Mouse (Mus musculus) embryonic facial prominence, embryonic 13.5 days (tissue): Measurements from ENCODE around the gene Magi3. TPM values are rescaled to one million over a fixed set of nuclear protein-coding genes. Genes with fewer than 3 reads are reported as not detected.

Source experiments
- ATAC-seq: fragments of 200-750 bp; cut with Nextera tagmentation; 2 replicates; pipeline ENCODE4 v1.8.0; 2017; ENCODE audit warnings: low read depth; ENCODE audit not compliant: insufficient number of reproducible peaks, insufficient read depth, low FRiP score, low TSS enrichment
- H3K27ac ChIP-seq: fragments of 300-500 bp; sonication (generic); 2 replicates; pipeline ENCODE4 v1.5.1; 2015; ENCODE audit warnings: moderate library complexity, mild to moderate bottlenecking, inconsistent platforms
- H3K27me3 ChIP-seq: fragments of 300-500 bp; sonication (generic); 2 replicates; pipeline ENCODE4 v1.6.1; 2015; ENCODE audit warnings: mild to moderate bottlenecking, inconsistent platforms
- H3K36me3 ChIP-seq: fragments of 300-500 bp; sonication (generic); 2 replicates; pipeline ENCODE4 v1.6.1; 2015; ENCODE audit warnings: mild to moderate bottlenecking, inconsistent platforms
- H3K4me1 ChIP-seq: fragments of 300-500 bp; sonication (generic); 2 replicates; pipeline ENCODE4 v1.6.1; 2015; ENCODE audit warnings: inconsistent platforms
- H3K4me2 ChIP-seq: fragments of 300-500 bp; sonication (generic); 2 replicates; pipeline ENCODE4 v1.6.1; 2015; ENCODE audit warnings: moderate library complexity, mild to moderate bottlenecking, inconsistent platforms
- H3K4me3 ChIP-seq: fragments of 300-500 bp; sonication (generic); 2 replicates; pipeline ENCODE4 v1.5.1; 2015; ENCODE audit warnings: mild to moderate bottlenecking, inconsistent platforms
- H3K9ac ChIP-seq: fragments of 300-500 bp; sonication (generic); 2 replicates; pipeline ENCODE4 v1.6.1; 2015; ENCODE audit warnings: mild to moderate bottlenecking, inconsistent platforms
- H3K9me3 ChIP-seq: fragments of 300-500 bp; sonication (generic); 2 replicates; pipeline ENCODE4 v1.6.1; 2016; ENCODE audit warnings: inconsistent platforms
- WGBS: fragments of 180-500 bp; shearing (Covaris S2); methylation state at CpG from one replicate; pipeline ENCODE4 v1.1.7; 2015; ENCODE audit warnings: mixed read lengths; 5-methylcytosine and 5-hydroxymethylcytosine counted together
- polyA plus RNA-seq: library from polyadenylated mRNA; unstranded; fragments of >200 nt; fragmentation: Nextera tagmentation; extraction: Ambion mirVana; gene quantifications from 2 replicates; pipeline ENCODE4 v1.2.1, GENCODE M21; 2015

Gene Magi3
- polyA plus RNA-seq, 1 experiment from 2014 or later: 5.4 TPM

GRCm38 (mm10) chr3:103971157-103971556, 249.0 kb downstream of the Magi3 start:
- Histone ChIP-seq H3K4me2 (no peak overlapping the region), H3K9me3 (no peaks in the 10 kb centered on the region), H3K4me1 (peaks cover 14% of the 10 kb centered on the region), H3K36me3 (peaks cover 28% of the 10 kb centered on the region), H3K27ac (no peak overlapping the region), H3K9ac (no peak overlapping the region), H3K27me3 (no peaks in the 10 kb centered on the region), H3K4me3 (no peak overlapping the region)
- 92% methylated on average over 2 of the region's 2 CpGs for WGBS
- no peak for ATAC-seq

GRCm38 (mm10) chr3:103968701-103969100, 251.5 kb downstream of the Magi3 start:
- Histone ChIP-seq H3K36me3 (peaks cover 26% of the 10 kb centered on the region), H3K27me3 (no peaks in the 10 kb centered on the region), H3K27ac (peak overlapping the region; percentile 96), H3K4me2 (peak overlapping the region; percentile 84), H3K9me3 (no peaks in the 10 kb centered on the region), H3K4me3 (peak overlapping the region; percentile 99), H3K4me1 (peaks cover 14% of the 10 kb centered on the region), H3K9ac (peak overlapping the region; percentile 91)
- 0% methylated on average over 24 of the region's 24 CpGs for WGBS
- peak; percentile 45 for ATAC-seq

GRCm38 (mm10) chr3:103967861-103968691, 252.1 kb downstream of the Magi3 start, which contains the start of gene Phtf1:
TSS of gene Phtf1 (plus strand) at chr3:103968110.
- peak; percentile 92 for ATAC-seq
- Histone ChIP-seq H3K4me1 (peaks cover 14% of the 10 kb centered on the region), H3K9me3 (no peaks in the 10 kb centered on the region), H3K27me3 (no peaks in the 10 kb centered on the region), H3K4me2 (peak within 1 kb of the TSS; percentile 84), H3K27ac (peak within 1 kb of the TSS; percentile 96), H3K36me3 (peaks cover 20% of the 10 kb centered on the region), H3K4me3 (peak within 1 kb of the TSS; percentile 99), H3K9ac (peak within 1 kb of the TSS; percentile 91)
- WGBS: under 1% methylated on average over 58 of the region's 70 CpGs

- Histone ChIP-seq H3K36me3 (peaks cover 22% of the 10 kb centered on the region), H3K9me3 (no peaks in the 10 kb centered on the region), H3K27me3 (no peaks in the 10 kb centered on the region), H3K4me1 (peaks cover 14% of the 10 kb centered on the region), H3K27ac (peak overlapping the region; percentile 96), H3K4me3 (peak overlapping the region; percentile 99), H3K4me2 (peak overlapping the region; percentile 84), H3K9ac (peak overlapping the region; percentile 91)
- no peak for ATAC-seq
- 10% methylated on average over 2 of the region's 2 CpGs for WGBS
These were observed 252.9 kb downstream of the Magi3 start for GRCm38 (mm10) chr3:103967231-103967630.
